Mouse (Mus musculus) retina, postnatal 7 days (tissue): ENCODE data around the gene Thap2.
A peak's percentile ranks its signal among the peaks of the same experiment; 100 is the strongest.

ENCODE experiments used
- DNase-seq: peaks from one replicate; pipeline ENCODE4 v3.0.0-alpha.2; 2012; ENCODE audit warnings: low read depth, low spot score

The Thap2 gene

DNA sequence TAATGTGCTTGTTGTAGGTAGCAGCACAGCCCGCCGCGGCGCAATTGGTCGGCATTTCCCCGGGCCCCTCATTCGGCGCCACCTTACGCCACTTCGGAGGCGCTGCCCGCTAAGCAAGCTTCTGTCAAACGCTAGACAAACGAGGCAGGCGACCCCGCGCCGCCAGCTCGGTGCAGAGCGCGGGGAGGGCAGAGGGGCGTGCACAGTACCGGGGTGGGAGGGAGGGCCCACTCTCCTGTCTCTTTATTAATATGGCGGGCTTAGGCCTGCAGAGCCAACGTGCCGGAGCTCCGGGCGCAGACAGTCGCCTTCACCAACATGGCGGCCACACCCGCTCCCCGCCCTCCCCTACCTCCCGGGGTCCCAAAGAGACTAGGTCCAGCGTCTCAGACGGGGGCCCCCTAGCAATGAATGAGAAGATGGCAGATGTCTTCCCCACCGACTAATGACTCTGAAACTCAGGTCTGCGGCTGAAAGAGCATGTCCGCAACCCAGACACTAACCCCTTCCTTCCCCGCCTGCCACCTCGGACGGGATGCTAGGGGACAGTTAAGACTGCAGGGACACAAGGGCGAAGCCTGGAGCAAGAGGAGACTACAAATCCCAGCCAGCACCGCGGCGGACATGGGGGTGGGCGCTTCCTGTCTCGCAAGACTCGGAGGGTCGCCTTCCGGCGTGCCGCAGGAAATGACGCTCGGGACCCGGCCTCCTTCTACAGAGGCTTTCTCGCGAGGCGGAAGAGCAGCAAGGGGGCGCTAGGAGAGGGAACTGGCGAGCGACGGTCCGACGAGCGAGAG is at the start of gene Thap2, which contains the start of gene Zfc3h1:
Gene Thap2 (minus strand): TSS at position 223 of the 797 bp plus-strand sequence.
Gene Zfc3h1 (plus strand): TSS at position 739 of the 797 bp plus-strand sequence.
- DNase-seq = peak; percentile 97

DNA sequence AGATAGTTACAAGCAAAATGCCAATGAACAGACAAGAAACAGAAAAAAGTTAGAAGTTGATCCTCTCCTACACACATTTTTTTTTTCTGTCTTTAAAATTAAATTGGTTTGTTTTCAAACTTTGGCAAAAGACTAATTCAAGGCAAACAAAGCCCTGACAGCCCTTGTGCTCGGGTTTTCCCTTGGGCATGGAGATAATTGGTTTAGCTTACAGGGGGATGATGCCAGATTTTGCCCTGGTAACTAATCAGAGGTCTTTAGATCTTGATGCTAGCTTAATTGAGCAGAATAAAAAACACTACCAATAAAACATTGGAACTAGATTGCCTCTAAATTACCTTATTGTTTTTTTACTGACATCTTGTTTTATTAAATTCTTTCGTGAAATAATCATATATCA is 41.1 kb upstream of the Thap2 start:
- DNase-seq = no peak

DNA sequence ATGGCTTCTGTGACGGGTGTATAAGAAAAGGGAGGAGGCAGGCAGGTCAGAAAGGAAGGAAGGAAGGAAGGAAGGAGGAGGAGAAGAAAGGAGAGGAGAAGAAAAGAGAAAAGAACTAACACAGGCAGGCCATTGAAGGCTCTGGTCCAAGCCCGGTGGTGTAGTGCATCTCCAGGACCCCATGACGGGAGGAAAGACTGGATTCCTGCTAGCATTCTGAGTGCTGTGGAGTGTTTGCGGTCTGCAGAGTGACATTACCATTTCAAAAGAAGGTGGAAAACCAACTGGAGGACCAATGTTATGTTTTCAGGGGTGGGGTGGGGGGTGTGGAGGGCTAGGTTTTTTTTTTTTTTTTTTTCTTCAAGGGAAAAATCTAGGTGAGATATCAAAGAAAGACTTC is 37.7 kb upstream of the Thap2 start:
- DNase-seq = no peak

DNA sequence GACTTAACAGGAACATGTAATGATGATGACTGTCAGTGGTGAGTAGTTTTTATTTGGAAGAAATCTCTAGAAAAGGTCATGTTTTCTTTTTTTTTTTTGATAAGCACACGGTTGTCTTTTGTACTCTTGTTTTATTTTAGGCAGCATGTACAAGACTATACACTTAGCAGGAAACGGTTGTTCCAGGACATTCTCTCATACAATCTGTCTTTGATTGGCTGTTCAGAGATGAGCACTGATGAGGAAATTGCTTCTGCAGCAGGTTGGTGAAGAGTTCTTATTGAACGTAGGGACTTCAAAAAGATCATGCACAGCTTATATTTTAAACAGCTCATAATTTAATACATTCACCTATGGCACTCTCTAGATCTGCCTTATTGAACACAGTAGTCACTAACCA is 29.8 kb upstream of the Thap2 start:
- DNase-seq = no peak

DNA sequence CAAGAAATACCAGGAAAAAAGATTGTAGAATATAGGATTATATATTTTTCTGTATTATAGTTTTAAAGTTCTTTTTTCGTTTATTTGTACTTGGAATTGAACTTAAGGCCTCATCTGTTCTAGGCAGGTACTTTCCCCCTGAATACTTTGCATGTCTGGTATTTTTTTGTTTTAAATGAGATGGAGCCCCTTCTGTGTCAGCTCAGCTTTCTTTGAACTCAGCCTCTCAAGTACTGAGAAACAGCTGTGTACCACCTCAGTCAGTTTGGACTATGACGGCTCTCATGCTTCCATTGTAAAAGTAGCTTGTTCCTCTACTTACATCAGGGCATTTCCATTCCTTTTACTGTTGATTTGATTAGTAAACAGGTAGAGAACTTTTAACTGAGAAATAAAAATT is 29.3 kb upstream of the Thap2 start:
- no peak for DNase-seq

DNA sequence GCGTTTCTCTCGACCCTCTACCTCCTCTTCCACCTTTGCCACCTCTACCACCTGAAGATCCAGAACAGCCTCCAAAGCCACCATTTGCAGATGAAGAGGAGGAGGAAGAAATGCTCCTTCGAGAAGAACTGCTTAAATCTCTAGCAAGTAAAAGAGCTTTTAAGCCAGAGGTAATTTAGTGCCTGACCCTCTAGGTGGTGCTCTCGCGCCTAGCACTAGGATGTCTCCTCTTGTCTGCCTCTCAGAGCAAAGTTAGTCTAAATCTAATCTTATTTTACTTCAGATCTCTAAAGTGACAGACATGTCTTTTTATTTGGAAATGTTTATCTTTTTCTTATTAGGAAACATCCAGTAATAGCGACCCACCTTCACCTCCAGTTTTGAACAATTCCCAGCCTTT is 22.1 kb upstream of the Thap2 start:
- peak; percentile 46 for DNase-seq

DNA sequence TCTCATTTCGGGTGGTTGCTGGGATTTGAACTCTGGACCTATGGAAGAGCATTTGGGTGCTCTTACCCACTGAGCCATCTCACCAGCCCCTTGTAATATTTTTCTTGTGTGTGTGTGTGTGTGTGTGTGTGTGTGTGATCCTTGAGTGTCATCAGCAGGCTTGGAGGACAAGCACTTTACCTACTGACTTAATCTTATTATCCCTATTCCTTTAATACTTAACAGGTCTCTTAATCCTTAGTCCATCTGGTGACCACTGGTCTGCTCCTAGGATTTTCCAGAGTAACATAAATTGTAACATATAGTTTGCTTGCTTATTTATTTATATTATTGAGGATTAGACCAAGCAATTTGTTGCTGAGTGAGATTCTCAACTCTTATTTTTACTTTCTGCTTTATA is 7.7 kb upstream of the Thap2 start:
- DNase-seq = no peak

DNA sequence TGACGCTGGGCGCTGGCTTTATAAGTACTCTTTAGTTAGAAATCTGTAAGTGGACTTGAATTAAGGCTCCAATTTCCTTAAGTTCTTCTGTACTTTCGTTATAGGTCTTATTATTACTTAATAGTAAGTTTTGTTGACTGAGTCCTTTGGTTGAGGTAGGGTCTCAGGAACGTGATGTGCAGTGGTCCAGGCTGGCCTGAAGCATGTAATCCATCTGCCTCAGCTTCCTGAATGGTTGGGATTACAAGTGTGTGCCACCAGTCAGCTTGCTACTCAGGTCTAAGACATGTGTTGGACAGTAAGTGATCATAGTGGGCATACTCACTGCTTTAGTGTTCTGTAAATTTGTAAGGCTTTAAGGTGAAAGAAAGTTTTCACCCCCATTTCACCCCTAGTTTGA is 6.8 kb upstream of the Thap2 start:
- no peak for DNase-seq

DNA sequence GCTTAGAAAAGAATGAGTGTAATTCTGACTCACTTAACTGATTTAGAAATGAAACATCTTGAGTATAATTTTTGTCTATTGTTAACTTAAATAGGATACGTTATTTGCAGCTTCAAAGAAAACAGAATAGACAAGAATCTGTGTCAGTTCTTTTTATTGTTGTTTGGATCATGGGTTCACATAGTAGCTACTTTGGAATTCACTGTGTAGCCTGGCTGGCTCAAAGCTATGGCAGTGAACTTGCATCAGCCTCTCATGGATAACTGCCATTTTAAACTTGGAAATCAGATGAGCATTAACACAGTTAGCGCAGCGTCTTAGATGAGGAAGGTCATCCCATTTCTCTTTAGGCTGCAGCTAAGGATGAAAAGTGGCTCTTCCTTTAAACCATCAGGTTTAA is 3.6 kb upstream of the Thap2 start:
- DNase-seq = no peak

DNA sequence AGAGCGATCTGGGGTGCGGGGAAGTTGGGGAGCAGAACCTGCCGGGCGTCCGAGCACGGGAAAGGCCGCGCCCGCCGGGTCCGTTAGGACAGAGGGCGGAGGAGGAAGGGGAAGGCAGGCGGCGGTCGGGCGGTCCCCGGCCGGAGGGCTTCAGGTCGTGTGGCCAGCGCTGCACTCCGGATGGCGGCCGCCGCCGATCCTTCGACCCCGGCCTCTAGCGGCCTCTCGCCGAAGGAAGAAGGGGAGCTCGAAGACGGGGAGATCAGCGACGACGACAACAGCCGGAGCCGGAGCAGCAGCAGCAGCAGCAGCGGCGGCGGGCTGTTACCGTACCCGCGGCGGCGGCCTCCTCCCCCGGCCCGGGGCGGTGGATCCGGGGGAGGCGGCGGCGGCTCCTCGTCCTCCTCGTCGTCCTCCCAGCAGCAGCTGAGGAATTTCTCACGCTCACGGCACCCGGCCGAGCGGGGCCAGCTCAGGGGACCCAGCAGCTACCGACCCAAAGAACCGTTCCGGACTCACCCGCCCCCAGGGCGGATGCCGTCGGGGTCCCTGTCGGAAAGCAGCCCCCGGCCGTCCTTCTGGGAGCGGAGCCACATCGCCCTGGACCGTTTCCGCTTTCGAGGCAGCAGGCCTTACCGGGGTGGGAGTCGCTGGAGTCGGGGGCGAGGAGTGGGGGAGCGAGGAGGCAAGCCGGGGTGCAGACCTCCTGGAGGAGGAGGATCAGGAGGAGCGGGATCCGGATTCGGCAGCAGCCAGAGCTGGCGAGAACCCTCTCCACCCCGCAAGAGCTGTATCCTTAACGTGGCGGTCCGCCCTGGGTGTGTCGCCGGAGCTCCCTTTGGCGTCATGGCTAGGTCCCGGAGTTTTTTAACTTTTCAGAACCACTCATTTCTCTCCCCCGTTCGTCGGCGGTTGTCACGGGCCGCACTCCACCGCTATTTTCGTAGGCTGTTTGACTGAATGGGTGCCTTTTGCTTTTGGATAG is 1.1 kb upstream of the Thap2 start:
- DNase-seq = no peak

DNA sequence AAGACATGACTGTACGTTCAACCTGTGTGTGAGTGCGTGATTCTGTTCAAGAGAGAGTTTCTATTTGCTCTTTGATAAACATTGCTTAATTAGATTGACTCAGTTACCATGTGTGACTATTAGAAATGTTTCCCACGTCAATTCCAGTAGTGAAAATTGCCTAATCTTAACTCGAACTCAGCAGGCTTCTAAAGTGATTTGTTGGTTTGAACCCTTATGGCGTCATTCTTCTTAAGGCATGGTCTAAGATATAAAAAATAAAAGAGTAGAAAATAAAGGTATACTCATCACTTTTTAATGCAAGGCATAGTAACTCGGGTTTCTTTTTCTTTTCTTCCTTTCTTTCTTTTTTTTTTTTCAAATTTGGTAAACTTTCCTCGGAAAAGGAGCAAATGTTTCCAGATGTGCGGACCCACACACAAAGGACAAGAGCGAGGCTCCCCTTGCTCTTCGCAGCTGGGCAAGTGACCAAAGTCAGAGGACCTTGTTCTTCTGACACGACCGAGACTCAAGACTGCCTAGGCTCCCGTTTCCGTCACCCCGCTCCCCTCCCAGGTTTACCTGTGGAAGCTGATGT is 511 bp downstream of the Thap2 start:
- DNase-seq = no peak

DNA sequence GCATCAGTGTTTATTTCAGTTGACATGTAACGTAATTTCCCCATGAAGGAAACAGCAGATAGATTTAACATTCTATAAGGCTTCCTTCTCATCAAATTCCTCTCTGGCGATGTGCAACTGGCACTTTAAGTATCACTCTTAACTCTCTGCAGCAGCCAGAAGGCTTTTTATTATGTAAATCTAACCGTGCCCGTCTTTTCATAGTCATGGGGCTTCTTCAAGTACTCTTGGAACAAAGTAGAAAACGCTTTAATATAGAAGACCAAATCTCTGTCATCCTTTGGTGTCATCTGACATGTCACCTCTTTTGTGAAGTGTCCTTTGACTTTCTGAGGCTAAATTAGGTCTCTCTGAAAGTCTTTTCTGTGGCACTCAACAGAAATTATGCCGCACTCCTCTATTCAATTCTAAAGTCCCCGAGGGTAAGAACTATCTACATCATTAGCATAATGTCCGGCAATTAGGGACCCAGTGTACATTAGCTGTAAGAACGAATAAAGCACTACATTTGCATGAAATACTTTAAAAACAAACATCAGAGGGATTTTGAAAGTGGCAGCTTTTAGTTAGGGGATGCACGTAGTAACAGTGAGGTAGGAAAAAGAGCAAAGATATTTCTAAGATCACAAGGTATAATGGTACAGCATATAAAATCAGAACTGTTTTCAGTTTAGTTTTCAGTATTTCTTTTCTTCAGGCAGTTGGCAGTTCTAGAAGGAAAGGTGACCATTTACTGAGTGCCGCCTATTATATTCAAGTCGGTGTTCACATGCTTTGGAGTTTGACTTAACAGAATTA is 1.2 kb downstream of the Thap2 start:
- no peak for DNase-seq

DNA sequence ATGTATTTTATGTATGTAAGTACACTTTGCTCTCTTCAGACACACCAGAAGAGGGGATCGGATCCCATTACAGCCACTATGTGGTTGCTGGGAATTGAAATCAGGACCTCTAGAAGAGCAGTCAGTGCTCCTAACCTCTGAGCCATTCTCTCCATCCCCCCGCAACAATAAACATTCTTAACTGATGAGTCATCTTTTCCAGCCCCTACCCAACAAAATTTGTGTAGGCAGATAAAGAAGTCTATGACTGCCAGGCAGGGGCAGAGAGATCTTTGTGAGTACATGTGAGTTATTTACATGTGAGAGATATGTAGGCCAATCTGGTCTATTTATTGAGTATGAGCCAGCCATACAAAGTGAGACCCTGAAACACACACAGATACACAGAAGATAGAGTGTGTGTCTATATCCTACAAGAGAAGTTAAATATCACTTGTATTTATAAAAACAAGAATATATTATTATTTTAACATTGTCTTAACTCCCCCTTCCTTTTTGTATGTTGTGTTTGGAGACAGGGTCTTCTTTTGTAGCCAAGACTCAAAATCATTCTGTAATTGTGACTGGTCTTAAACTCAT is 2.6 kb downstream of the Thap2 start:
- no peak for DNase-seq

DNA sequence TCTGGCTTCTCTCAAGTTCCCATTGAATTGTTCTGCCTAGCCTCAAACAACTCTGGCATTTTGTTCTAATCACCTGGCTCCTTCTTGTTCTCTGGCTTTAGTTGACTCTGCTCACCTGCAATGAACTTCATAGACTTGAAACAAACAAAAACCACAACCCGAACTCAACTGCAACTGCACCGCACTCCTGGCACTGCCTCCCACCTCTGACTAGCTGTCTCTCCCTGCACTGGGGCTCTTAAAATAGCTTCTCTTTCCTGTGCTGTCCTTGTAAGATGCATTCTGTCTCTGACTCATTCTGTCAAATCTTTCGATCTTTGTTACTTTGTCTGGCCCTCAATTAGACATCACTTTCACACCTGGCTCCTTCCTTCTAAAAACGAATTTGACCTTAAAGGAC is 21.1 kb downstream of the Thap2 start:
- DNase-seq = no peak

DNA sequence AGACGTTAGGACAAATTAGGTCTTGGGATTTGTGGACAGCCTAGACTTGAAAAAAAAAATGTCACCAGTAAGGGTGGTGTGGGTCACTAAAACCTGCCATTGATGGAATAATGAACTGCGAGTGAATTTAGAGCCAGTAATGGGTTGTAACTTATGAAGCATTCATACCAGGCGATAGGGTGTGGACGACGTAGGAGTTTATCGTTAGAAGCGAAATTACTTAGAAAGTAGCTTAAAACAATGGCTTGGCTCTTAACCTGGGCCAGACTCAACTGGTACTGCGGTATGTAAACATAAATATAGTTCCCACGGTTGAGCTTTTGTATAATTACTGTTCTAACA is 21.6 kb downstream of the Thap2 start:
- DNase-seq = no peak

DNA sequence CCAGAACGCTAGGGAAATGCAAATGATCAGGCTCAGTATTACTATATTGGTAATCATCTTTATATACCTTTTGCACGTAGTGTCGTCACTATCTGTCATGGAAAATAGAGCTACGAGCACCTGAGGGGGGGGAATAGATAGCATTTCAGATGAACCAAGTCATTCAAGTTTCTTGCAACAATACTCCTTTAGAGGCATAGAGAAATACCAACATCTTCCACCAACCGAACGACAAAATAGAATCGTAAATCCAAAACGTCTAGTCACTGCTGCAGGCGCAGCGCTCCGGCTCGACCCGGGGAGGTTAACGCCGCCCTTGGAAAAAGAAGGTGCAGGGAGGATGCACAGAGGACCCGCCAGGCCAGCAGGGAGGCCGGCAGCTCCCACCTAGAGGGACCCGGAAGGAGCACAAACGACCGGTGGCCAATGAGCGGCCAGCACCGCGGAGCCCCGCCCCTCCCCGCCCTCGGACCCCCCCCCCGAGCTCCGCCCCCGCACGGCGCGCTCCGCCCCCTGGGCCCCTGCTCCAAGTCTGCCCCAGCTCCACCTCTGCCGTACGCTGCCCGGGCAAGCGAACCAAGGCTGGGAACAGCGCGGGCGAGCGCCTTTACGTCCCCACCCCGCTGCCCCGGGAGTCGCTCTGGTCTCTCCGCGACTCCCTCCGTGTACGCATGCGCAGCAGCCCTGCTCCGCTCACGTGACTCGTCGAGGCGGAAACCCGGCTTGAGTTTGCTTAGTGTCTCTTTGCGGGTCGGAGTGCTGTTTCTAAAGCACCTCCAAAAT is 22.2 kb downstream of the Thap2 start, which contains the start of gene Tmem19:
Gene Tmem19 (minus strand): TSS at position 662 of the 783 bp plus-strand sequence.
- peak; percentile 95 for DNase-seq

DNA sequence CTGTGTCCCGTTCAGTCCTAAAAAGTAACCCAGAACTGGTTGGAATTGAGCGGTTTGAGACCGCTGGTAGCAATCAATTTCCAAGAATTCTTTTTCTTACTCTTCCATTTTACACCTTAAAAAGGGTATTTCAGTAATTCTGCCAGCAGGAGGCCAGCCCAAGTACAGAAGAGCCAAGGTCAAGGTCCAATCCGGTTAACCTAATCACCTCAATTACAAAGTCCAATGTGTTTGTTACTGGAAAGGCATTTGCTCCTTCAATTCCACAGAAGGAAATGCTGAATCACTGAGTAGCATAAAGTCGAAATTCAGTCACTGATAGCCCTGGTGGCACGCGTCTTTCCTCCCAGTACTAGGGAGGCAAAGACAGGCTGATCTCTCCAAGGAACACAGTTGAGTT is 25.2 kb downstream of the Thap2 start:
- DNase-seq = no peak

DNA sequence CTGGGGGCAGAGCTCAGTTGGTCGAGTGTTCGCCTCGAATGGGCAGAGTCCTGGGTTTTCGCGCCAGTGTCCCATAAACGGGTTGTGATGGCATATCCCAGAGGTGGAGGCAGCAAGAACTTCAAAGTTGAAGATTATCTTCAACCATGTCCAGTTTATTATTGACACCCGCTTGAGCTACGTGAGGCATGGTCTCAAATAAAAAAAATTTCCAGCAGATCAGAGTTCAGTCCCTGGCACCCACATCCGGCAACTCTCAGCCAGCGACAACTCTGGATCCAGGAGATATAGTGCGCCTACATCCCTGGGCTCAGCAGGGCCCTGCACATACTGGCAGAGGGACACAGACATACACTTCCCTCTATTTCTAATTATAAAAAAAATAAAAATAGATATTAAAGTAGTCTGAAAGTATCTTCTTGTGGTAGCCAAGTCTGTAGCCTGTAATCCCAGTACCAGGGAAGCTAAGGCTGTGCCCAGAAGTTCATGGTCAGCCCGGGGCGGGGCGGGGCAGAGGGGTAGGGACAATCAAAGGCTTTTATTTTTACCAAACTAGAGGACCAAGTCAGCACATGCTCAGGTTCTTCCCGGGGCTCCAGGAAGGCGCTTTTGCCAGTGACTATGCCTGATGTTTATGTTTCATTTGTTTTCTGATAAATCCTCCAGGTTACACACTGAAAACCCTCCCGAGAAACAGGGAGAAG is 25.9 kb downstream of the Thap2 start:
- no peak for DNase-seq

DNA sequence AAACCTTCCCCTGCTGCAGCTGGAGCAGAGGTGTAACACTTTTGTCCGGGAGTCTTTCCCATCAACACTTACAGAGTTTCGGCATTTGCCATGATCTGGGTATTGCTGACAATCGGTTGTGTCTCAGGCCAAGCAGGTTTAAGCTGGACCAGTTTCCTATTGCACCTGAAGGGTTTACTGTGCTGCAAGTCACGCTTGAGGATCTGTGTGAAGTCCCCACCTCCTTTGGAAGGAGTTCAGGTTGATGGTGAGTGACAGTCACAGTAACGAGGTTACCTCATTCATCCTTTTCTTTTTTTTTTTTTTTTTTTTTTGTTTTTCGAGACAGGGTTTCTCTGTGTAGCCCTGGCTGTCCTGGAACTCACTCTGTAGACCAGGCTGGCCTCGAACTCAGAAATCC is 28.1 kb downstream of the Thap2 start:
- no peak for DNase-seq

DNA sequence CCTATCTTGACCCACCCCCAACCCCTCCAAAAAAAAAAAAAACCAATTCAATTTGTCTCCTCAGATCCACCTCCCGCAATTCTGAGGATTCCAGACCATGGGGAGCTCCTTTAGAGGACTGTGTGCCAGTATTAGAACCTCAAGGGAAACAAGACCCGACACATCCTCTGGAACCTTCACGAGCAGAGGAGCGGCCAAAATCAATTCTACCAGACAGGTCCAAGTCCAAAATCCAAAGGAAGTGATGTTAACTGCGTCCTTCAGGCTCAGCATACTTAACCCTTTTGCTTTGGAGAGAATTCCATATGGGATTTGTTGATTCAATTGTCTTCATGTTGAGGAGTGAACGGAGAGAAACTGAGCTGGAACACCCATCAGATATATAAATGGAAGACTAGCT is 29.2 kb downstream of the Thap2 start:
- DNase-seq = no peak
